Mouse (Mus musculus): ENCODE measurements around the gene Samd4.

DNA sequence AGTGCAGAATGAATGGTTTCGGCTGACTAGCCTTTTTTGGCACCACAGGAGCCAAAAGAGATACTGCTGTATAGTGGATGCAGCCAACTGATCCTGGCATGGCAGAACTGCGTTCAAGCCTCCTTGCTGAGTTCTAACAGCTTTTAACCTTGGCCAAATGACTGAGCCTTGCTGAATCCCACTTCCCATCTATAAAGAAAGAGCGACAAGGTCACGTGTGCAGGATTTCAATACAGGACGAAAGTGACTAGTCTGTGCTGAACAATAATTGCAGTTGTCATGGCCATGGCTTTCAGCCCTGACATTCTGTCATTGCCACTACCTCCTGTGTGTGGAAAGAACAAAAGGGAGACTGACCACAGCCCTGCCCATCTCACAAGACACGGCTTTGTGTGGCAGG lies 99.5 kb downstream of the Samd4 start:
- no peak for TF ChIP-seq CTCF (IDR thresholded peaks at IDR 0.05; ENCODE audit: low read depth, low read length)
- TF ChIP-seq TAL1 (conservative IDR thresholded peaks at IDR 0.05; ENCODE audit: low read depth, low read length) = no peak

Data from G1E (cell line).